Mouse (Mus musculus) E14TG2a.4 (cell line): ENCODE measurements around the gene Slc16a9.

Experiments
- H3K27me3 ChIP-seq: 2 replicates; pipeline ENCODE4 v1.6.1; 2014; ENCODE audit warnings: low read length, control low read depth; ENCODE audit not compliant: insufficient read depth
- H3K36me3 ChIP-seq: 2 replicates; pipeline ENCODE4 v1.6.1; 2014; ENCODE audit warnings: low read length, control low read depth; ENCODE audit not compliant: insufficient read depth
- H3K4me1 ChIP-seq: replicated peaks from 2 replicates; pipeline ENCODE4 v1.6.1; 2014; ENCODE audit warnings: low read depth, low read length, control low read depth
- H3K4me3 ChIP-seq: replicated peaks from 2 replicates; pipeline ENCODE4 v1.5.1; 2014; ENCODE audit warnings: mild to moderate bottlenecking, low read length
- H3K9me3 ChIP-seq: 2 replicates; pipeline ENCODE4 v1.6.1; 2014; ENCODE audit warnings: low read length, control low read depth
- CTCF ChIP-seq: conservative IDR thresholded peaks from 2 replicates; pipeline ENCODE4 v1.5.1; 2014; ENCODE audit warnings: low read length
- NANOG ChIP-seq: IDR thresholded peaks from 2 replicates; pipeline ENCODE4 v1.6.1; 2014; ENCODE audit warnings: borderline replicate concordance, low read length, mixed read lengths
- POU5F1 ChIP-seq: IDR thresholded peaks from 2 replicates; pipeline ENCODE4 v1.6.1; 2014; ENCODE audit warnings: low read length, borderline replicate concordance

Slc16a9 gene

DNA sequence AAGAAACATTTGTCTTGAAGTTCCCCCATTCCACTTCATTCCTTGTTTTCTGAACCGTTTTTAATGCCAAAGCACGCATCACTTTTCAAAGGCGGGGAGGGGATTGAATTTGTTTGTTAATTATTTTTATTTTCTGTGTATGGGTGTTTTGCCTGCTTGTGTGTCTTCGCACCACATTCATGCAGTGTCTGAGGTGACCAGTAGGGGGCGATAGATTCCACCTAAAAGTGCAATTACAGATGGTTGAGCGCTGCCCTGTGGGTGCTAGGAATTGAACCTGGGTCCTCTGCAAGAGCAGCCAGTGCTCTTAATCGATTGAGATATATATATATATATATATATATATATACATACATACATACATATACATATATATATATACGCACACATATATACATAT is 34.4 kb downstream of the Slc16a9 start:
- Histone ChIP-seq H3K4me3 (no peak overlapping the region), H3K4me1 (peaks cover 11% of the 10 kb centered on the region), H3K9me3 (no peaks in the 10 kb centered on the region), H3K36me3 (no peaks in the 10 kb centered on the region), H3K27me3 (0 out of 2 replicates have a peak, but pooled peaks cover 2% of the 10 kb centered on the region)
- TF ChIP-seq POU5F1 (no peak), CTCF (peak; percentile 69), NANOG (no peak)

DNA sequence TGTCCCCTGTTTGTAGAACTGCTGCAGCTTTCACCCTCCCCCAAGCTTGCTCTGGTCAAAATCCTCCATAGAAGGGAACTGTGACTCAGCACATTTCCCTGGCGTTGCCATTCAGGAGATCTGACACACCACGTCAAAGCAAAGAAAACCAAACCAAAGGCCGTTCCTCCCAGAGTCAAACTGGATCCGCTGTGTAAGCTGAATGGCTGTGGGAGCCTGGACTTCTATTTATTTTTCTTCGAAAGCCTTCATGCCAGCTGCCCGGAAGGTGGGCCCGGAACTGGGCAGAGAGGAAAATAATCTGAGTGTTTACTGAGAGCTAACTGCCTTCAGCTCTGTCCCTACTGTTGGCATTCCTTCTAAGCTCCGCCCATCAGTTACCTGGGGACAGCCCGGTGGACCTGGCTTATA is 42.9 kb downstream of the Slc16a9 start:
- Histone ChIP-seq H3K36me3 (no peaks in the 10 kb centered on the region), H3K4me3 (peak overlapping the region; percentile 1; the same call in 1 of the 2 replicates), H3K9me3 (0 out of 2 replicates have a peak, but pooled peaks cover 3% of the 10 kb centered on the region), H3K4me1 (peaks cover 69% of the 10 kb centered on the region), H3K27me3 (0 out of 2 replicates have a peak, but pooled peaks cover 2% of the 10 kb centered on the region)
- TF ChIP-seq NANOG: no peak
- no peak for TF ChIP-seq POU5F1
- no peak for TF ChIP-seq CTCF

DNA sequence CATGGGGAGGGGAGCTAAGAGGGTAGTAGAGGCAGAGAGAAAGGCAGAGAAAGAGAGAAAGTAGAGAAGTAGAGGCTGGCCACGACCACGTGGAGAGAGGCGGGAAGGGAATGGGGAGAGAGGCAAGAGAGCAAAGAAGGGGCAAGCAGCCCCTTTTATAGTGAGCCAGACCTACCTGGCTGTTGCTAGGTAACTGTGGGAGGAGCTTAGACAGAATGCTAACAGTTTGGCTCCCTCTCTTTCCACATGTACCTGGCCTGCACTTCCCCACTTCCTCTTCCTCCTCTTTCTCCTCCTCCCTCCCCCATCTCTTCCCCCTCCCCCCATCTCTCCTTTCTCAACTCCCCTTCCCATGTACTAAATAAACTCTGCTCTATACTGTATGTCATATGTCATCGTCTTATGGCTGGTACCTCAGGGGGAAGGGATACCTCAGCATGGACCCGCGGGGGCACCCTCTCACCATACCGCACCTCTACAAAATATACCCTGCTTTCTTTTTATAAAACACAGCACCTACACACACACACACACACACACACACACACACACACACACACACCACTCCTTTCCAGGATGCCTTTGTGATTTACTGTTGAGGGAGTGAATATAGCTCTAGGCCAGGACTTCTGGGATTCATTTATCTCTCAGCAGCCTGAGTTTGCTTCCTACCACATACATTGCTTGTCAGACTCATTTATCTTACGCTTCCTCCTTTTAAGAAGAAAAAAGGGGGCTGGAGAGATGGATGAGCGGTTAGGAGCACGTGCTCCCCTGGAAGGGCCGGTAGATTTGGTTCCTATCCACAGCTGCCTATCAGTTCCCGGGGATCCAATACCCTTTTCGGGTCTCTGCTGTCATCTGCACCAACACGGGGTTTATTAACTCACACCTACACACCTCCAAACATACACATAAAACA is 43.8 kb downstream of the Slc16a9 start:
- 0 out of 2 replicates have a peak, but pooled peaks cover 3% of the 10 kb centered on the region for H3K9me3 ChIP-seq
- peak overlapping the region; percentile 1; the same call in 1 of the 2 replicates for H3K4me3 ChIP-seq
- no peaks in the 10 kb centered on the region for H3K36me3 ChIP-seq
- no peak for TF ChIP-seq CTCF
- TF ChIP-seq NANOG: no peak
- TF ChIP-seq POU5F1: no peak
- H3K27me3 ChIP-seq: no peaks in the 10 kb centered on the region
- peaks cover 71% of the 10 kb centered on the region for H3K4me1 ChIP-seq

GRCm38 (mm10) chr10:70292014-70292413 is 47.1 kb downstream of the Slc16a9 start:
- TF ChIP-seq NANOG (no peak), CTCF (no peak), POU5F1 (no peak)
- peaks cover 78% of the 10 kb centered on the region for H3K4me1 ChIP-seq
- no peaks in the 10 kb centered on the region for H3K36me3 ChIP-seq
- no peak overlapping the region for H3K4me3 ChIP-seq
- H3K27me3 ChIP-seq: no peaks in the 10 kb centered on the region
- 0 out of 2 replicates have a peak, but pooled peaks cover 3% of the 10 kb centered on the region for H3K9me3 ChIP-seq

DNA sequence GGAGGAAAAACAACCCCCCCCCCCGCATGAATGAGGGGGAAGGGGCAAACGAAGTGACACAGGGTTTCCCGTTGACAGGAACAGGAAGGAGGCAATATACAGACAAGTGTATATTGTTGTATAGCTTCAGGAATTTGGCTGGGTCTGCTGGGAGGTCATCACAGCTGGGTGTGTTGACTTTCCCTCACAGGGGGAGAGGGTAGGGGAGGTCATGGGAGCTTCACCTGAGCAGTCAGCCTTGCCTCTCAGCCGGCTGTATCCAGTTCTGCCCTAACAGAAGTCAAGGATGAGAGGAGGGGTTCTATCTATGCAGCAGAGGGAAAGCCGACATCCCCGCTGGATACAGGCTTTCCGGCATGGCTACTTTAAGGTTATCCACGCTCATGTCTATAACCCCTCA is 49.2 kb downstream of the Slc16a9 start:
- Histone ChIP-seq H3K9me3 (0 out of 2 replicates have a peak, but pooled peaks cover 3% of the 10 kb centered on the region), H3K36me3 (no peaks in the 10 kb centered on the region), H3K4me3 (0 out of 2 replicates have a peak overlapping the region, but pooled peaks have one; percentile 17), H3K27me3 (peaks cover 9% of the 10 kb centered on the region; the same call in 1 of the 2 replicates), H3K4me1 (peaks cover 71% of the 10 kb centered on the region)
- TF ChIP-seq POU5F1: no peak
- TF ChIP-seq NANOG: no peak
- TF ChIP-seq CTCF: no peak

DNA sequence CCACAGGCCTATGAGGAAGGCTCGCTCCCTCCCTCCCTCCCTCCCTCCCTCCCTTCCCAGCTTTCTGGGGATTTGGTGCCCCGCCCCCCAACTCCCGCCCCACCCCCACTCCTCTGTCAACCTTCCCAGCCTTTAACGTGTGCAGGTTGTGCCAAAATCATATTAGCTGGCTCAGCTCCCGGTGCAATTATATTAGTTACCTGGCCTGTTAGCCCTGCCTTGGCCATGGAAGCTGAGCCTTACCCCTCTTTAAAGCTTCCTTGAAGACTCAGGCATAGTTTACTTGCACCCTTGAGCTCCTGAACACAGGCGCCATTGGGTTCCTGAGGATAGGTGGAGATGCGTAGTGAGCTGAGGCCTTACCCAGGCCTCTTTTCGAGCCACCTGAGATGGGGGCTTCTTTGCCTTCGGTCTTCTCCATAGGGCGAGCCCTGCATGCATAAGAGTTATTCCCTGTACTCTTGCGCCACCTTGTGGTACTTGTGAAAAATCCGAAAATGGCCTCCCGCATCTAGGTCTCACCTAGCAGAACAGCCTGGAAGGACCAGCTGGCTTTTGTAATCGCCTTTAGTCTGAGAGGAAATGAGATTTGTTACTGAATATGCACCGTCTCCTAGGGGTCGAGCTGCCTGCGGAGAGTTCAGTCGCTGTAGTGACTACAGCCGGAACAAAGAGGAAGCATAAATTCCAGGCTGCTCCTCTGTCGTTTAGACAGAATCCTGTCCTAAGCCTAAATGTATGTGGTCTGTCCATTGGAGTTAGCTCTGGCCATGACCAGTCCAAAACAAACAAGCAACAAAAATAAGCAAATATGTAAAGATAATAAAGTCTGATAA is 51.8 kb downstream of the Slc16a9 start:
- Histone ChIP-seq H3K27me3 (peaks cover 9% of the 10 kb centered on the region; the same call in 1 of the 2 replicates), H3K4me1 (peaks cover 68% of the 10 kb centered on the region), H3K9me3 (no peaks in the 10 kb centered on the region), H3K36me3 (no peaks in the 10 kb centered on the region), H3K4me3 (peak overlapping the region; percentile 48; the same call in 1 of the 2 replicates)
- no peak for TF ChIP-seq POU5F1
- peak; percentile 52 for TF ChIP-seq CTCF

- no peak for TF ChIP-seq POU5F1
- TF ChIP-seq CTCF: no peak
- no peak for TF ChIP-seq NANOG
- peaks cover 64% of the 10 kb centered on the region for H3K4me1 ChIP-seq
- H3K9me3 ChIP-seq: no peaks in the 10 kb centered on the region
- peaks cover 9% of the 10 kb centered on the region; the same call in 1 of the 2 replicates for H3K27me3 ChIP-seq
- H3K4me3 ChIP-seq: no peak overlapping the region
- H3K36me3 ChIP-seq: no peaks in the 10 kb centered on the region
Measured at GRCm38 (mm10) chr10:70299118-70299517, 54.2 kb downstream of the Slc16a9 start.

- peaks cover 9% of the 10 kb centered on the region; the same call in 1 of the 2 replicates for H3K27me3 ChIP-seq
- H3K9me3 ChIP-seq: no peaks in the 10 kb centered on the region
- H3K4me1 ChIP-seq: peaks cover 62% of the 10 kb centered on the region
- no peaks in the 10 kb centered on the region for H3K36me3 ChIP-seq
- TF ChIP-seq POU5F1: no peak
- no peak for TF ChIP-seq NANOG
- no peak for TF ChIP-seq CTCF
- no peak overlapping the region for H3K4me3 ChIP-seq
Measured at GRCm38 (mm10) chr10:70299653-70300052, 54.8 kb downstream of the Slc16a9 start.
